Mouse (Mus musculus): ENCODE measurements around the gene Tesc.

DNA sequence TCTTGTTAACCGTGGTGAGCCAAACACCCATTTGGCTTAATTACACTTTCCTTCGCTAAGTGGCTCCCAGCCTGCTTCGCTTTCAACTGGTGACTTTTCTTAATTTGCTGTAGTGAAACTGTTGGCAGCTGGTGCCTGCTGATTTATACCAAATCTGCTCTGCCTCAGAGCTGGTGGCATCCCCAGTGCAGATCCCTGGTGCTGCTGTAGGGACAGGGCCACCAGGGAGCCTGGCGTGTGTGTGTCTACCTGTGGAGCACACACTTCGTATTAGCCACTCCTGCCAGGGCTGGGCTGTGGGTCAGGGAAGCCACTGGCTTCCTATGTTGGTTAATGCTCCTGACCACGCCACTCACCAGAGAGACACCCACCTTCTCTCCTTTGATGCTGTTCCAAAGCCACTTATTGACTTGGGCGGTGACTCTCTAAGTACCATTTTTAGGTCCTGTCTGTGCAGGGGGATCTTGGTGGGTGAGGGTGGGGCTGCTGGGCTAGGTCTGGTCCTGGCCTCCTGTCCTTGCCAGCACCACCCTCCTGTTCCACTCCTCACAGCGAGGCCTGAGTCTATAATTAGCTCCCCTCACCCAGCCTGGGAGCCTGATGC is 30.1 kb downstream of the Tesc start:
- TF ChIP-seq EP300 (IDR thresholded peaks at IDR 0.05; ENCODE audit: low read depth) (no peak), CTCF (IDR thresholded peaks at IDR 0.05; ENCODE audit: low read depth) (no peak)

All from liver, embryonic 14.5 days (tissue).